Mouse (Mus musculus) hematopoietic stem cell, adult 5-6 weeks (primary cell): ENCODE data around the gene Cacna1c. TPM values are rescaled to one million over a fixed set of nuclear protein-coding genes. Genes with fewer than 3 reads are reported as not detected.

Experiments
- ATAC-seq, 2 experiments: fragments of 125-278 bp in 1 of 2; replicated peaks in 1 of 2; 2 replicates each; pipeline ENCODE4 v1.8.0; 2016 to 2017; ENCODE audit warnings: inconsistent platforms in 2 of 2, mild to moderate bottlenecking in 2 of 2, moderate number of reproducible peaks in 2 of 2, low read depth in 1 of 2, moderate TSS enrichment in 1 of 2; ENCODE audit not compliant: low FRiP score in 2 of 2, poor library complexity in 2 of 2, severe bottlenecking in 2 of 2, insufficient read depth in 1 of 2, low TSS enrichment in 1 of 2
- total RNA-seq: library from RNA; stranded (forward); fragments of 172-1452, 232-1000 nt; gene quantifications from 2 replicates; pipeline ENCODE4 v1.2.3, GENCODE M21; 2017

Cacna1c gene
- total RNA-seq, 1 experiment from 2014 or later, result not detected

DNA sequence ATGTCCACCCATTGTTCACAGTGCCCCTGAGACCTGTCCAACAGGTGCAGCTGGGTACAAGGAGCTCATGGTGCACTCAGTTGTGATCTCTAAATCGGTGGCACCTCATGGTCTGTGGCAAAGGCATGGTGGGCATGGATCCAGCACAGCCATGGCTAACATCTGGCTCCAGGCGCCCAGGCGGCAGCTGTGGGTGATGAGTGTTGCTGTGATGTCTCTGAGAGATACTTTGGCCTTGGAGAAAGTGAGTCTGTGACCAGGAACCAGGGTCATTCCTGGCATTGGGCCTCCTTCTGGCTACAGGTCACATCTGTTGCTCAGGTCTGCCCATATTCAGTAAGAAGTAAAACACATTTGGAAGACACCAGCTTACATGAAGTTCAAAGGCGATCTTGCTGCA, 391.1 kb downstream of the Cacna1c start:
- no peak for ATAC-seq

DNA sequence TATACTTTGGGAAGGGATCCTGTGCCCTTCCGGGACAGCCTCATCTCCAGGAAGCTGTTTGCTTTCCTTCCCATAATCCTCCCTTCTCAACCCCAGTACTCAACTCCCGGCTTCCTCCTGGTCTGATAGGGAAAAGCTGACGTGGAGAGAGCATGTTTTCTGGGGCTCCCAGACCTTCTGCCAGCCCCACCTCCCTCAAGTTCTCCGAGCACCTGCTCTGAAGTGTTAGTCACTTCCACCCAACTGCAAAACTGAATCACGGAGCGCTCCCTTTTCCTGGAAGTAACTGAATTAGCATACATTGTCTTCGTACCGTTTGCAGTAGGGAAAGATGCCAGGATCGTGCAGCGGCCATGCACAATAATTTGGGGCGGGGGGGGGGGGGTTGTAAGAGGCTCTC, 393.9 kb downstream of the Cacna1c start:
- ATAC-seq, result no peak

DNA sequence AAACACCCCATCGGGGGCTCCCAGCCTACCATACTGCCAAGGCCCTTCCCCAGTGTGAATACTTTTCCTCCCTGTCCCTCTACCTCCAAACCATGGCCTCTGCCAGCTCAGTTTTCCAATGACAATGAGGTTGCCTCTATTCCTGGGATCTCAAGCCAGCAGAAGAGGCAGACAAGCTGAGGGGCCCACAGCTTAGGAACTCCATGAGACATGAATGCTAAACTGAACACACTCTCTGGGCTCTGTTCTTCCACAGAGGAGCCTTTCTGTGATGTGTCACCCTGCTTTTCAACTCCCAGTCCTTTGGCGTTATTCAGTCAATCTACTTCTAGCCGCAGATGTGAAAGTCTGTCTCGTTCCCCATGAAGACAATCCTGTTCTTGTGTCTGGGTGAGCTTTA, 399.8 kb downstream of the Cacna1c start:
- no peak for ATAC-seq

DNA sequence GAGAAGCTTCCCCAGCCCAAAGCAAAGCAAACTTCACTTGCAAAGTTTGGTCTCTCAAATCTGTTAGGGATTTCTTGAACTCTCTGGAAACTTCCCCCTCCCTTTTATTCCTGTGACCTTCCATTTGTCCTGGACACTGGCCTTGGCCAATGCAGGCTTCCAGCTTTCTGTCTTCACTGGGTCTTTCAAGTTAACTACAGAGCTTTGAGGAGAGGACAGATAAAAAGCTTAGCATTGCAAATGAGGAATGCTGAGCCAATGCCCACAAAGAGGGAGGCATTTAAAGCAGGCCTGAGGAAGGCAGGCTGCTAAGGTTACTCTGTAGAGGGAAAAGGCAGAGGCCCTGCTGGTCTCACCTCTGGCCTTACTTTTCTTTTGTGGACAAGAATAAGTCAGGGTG, 400.5 kb downstream of the Cacna1c start:
- no peak for ATAC-seq

DNA sequence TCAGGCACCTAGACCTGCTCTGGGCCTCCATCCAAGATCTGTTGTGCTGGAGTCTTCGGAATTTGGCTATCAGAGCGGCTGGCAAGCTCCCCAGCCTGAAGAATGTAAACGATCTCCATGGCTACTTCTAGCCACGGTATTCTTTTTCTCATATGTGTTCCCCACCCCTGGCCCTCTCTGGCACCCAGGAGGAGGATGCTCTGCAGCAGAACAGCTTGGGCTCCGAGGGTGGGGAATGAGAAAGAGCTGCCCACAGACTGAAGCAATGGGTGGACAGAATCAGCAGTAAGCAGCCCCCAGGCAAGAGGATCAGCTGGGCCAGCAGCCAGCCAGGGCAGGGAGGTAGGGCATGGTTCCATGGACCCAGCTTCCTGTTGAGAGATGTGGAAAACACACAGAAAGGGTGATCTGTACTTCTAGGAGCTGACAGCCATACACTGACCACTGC, 404.3 kb downstream of the Cacna1c start:
- ATAC-seq, result no peak

DNA sequence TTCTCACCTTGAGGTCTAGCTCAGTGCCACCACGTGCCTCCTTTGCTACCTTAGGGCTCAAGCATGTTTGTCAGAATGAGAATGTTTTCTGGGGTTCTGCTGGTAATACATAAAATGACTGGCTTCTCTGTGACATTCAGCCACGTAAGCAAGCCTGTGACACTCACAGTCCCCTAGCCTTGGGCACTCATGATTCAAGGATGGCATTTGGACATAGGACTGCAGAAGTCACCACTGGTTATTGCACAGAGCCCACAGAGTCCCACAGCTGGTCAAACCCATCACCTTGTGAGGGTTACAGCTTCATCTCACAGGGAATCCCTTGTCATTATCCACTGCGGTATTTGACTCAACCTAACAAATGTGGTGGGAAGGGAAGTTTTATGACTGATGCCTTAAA, 408.3 kb downstream of the Cacna1c start:
- ATAC-seq, result no peak

DNA sequence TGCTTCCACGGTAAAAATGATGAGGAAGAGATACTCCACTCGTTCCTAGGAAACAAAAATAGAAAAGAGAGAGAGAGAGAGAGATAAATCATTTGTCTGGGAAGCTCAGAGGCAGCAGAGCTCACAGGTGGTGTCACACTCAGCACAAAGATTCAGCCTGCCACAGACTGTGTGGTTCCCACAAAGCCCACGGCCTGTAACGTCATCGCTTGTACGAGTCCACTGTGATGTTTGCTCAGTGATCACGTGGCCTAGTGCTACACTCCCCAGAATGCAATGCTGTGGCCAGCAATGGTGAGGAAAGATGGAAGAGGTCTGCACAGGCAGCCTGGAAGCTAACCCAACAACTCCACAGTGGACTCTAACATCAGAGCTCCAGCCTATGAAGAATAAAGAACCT, 415.9 kb downstream of the Cacna1c start:
- no peak for ATAC-seq

DNA sequence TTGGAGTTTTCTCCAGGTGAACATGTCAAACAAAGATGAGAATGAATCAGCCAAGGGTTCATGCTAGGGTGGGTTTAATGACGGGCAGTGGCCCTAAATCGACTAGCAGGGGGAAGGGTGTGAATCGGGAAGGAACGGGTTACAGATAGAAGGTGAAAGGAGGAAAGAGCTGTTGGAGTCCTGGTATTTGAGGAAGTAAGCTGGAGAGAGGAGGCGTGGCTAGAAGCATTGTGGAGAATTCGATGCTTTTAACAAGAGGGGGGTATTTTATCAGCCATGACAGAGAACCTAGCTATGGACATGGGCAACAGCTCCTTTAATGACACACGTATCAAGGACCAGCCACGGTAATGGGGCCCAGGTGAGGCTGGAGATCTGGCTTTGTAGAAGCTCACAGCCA, 417.0 kb downstream of the Cacna1c start:
- ATAC-seq, result no peak

DNA sequence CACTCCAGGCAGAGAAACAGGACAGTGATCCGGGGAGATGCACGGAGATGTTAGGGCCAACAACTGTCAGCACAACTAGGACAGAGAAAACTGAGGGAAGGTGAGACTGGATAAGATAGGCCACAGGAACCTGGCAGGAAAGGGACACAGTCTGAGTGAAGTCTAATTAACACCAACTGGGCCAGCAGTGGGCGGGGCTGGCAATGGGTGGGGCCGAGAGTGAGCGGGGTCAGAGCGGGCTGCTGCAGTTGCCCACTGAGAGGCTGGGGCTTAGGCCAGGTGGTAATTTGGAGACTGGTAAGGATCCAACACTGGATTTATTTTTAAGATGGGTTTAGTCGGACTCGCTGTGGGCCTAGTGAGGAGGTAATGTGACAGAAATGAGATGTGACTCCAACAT, 418.8 kb downstream of the Cacna1c start:
- no peak for ATAC-seq

DNA sequence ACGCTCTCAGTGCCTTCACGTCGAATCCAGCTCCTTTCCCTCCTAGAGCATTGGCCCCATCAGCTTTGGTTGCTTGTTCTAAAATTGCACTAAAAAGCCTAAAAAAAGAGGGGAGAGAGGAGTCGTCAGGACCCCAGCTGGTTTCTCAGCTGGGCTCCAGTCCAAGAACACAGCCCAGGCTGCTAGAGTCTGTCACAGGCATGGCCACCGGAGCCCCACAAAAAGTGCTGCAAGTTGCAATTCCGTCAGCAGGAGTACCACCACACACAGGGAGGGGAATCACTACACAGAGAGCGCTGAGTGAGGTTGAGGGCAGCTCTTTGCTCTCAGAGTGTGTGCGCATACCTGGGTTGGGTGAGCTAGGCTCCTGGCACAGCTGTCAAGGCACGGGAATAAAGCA, 419.8 kb downstream of the Cacna1c start:
- ATAC-seq, result no peak

DNA sequence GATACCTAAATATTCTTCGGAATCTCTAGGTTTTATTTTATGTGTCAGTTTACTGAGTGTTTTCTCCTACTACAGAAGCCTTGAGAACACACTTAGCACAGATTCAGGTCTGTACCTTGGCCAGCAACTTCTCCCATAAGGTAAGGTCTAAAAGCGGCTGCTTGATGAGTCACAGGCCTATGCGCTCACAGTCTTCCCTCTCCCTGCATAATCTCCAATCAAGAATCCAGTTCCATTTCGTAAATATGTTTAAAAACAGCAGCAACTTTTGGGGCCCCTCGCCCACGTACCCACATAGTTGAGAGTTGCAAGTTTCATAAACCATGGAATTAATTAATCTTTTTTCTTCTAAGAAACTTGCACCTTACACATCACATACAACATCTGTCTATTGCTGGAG, 423.6 kb downstream of the Cacna1c start:
- no peak for ATAC-seq

DNA sequence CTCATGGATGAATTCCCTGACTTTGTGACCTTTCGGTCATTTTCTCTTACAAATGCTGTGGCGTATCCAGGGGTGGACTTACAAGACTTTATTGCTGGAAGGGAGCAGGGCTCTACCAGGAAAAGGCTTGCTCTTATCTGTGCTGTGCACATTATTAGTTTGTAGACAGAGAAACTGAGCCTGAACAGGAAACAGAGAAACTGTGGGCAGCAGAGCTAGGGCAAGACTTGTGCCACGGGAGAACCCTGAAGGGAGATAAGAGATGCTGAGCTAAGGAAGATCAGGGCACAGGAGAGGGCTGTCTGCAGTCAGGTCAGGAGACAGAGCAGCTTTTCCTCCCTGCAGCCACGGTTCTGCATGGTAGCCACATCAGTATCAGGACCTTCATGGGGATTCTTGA, 425.1 kb downstream of the Cacna1c start:
- ATAC-seq, result no peak; a peak in 1 of 4 replicates

DNA sequence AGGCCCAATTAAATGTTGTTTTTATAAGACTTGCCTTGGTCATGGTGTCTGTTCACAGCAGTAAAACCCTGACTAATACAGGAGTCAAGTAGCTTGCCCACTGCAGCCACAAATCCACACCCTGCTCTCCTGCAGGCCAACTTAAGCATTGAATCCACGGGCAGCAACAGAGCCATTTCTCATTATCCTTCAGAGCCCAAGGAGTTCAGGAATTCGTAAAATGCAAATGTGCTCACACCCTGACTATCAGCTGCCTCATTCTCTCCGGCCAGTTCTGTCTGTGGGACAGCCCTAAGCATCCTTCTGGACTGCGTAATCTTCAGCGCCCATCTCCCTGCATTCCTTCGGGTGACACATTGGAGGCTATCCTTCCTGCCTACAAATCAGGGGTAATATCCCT, 425.8 kb downstream of the Cacna1c start:
- ATAC-seq, result no peak

DNA sequence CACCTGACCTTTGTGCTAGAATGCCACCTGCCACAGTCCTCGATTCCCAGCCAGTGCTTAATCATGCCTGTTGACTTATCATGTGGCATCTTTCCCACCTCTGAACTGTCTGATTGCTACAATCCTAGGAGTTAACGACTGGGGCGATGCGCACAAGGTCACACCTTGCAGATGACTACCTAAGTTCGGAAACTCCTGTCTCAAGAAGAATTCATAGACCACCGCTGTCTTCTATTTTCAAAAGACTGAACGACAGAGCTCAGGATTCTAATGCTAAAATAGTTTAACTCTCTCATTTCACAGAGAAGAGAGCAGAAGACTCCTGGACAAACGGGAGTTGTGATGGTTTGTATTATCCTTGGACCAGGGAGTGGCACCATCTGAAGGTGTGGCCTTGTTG, 426.4 kb downstream of the Cacna1c start:
- ATAC-seq, result no peak

DNA sequence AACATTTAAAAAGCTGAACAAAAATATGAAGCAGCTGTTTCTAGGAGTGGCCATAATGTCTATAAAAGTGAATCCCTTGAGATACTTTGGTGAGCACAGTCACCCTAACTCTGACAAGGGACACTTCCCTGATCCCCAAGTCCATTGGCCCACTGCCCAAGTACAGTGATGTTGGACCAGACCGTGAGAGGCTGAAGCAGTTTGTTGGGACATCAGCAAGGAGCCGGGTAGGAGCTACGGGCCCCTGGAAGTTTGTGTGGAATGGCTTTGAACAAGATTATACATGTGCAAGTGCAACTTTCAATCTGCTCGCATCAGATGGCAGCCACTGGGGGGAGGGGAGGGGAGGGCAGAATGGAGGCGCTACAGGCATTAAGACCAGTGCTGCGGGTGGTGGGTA, 428.5 kb downstream of the Cacna1c start:
- no peak for ATAC-seq

DNA sequence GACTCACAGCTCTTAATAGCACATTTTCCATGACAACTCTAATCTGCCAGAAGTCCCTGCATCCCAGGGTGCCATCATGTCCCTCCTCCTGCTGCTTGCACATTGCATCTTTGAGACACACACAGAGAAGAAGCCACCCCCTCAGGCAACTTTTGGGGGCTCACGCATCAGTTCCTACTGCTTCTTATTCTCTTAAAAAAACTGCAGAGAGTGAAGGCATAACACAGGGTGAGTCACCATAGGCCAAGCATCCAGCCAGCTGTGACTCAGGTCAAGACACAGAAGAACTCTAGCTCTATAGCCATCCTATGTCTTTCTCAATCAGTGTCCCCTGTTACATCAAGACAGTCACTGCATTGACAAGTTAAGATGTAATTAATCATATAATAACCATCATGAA, 431.0 kb downstream of the Cacna1c start:
- ATAC-seq, result no peak

DNA sequence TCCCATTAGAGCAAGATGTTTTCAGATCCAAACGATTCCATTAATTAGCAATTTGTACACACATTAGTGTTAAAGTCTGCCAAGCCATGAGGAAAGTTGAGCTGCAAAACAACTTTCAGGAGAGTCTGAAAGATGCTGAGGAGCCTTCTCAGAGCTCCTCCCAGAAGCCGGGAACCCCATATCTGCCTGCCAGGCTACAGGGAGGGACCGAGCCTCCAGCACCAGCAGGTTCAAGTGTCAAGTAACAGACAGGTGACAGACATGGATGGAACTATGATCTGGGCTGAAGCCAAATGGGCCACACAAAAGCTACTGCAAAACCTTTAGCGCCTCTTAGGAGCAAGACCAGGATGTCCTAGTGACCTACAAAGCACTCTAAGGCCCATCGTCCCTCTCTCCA, 437.2 kb downstream of the Cacna1c start:
- ATAC-seq, result no peak

DNA sequence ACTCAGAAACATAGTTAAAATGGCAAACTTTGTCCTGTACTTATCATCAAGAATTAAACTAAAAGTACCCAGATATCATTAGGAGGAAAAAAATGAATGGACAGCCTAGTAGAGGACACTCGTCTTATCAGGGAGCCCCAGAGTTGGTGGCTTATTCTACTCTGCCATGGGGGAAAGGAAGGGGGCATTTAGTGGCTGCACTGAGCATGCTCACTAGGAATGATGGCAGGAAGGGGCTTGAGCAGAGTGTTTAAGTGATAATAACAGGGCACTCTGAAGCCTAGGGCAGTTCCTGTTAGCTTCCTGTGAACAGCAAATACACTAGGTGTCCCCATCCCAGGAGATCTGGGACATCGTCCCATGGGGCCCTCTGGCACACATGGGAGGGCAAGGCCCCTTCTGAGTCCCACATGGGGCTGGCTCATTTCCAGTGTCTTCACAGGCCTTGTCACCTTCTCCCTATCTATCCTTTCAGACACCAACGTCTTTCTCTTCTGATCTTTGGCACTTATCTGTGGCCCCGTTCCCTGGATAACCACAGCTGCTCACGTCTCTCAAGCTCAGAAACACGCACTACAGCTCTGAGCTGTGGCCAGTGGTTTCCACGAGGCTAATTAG, 437.8 kb downstream of the Cacna1c start:
- ATAC-seq, result peak; percentile 35 to 41; a peak in 3 of 4 replicates

DNA sequence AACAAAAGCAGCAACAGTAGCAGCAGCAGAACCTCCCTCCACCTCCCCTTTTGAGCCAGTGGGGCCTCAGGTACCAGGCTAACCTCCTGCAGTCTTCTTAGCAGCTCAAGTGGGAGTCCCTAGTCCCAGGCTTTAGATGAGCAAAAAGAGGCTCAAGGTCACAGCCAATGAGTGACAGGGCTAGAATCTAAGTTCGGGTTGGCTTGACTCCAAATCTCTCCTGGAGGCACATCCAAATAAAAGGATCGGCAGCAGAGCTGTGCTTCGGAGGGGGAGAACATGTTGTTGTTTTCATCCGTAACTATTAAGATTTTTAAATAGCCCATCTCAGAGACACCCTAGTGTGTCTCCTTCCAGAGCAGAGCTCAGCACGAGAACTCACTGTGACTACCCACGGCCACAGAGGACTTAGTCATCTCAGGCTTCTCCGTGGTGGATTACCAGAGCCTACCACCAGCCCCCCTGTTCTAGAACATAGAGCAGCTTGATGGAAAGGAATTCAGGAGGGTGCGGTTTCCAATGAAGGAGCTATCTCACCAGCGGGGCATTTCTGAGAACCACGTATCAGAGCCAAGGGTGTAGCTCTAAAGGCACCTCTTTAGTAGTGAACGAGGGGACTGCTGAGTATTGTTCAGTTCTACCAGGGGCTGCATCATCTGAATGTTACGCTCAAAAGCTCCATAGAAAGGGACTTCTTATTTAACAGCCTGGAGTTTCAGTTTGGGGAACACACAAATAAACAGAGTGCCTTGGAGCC, 438.5 kb downstream of the Cacna1c start:
- ATAC-seq, result no peak
